Mouse (Mus musculus) lung, embryonic 14.5 days (tissue): ENCODE measurements around the gene Tyw3. TPM values are rescaled to one million over a fixed set of nuclear protein-coding genes. Genes with fewer than 3 reads are reported as not detected.

ENCODE experiments used
- ATAC-seq: fragments of 200-750 bp; cut with Nextera tagmentation; 2 replicates; pipeline ENCODE4 v1.8.0; 2017; ENCODE audit warnings: mild to moderate bottlenecking, moderate TSS enrichment, moderate library complexity; ENCODE audit not compliant: insufficient read depth
- DNase-seq: peaks from one replicate; pipeline ENCODE4 v3.0.0-alpha.2; 2015
- H3K27ac ChIP-seq: fragments of 300-500 bp; sonication (generic); 2 replicates; pipeline ENCODE4 v1.5.1; 2014; ENCODE audit warnings: low read depth, mild to moderate bottlenecking, moderate library complexity
- H3K27me3 ChIP-seq: fragments of 300-500 bp; sonication (generic); 2 replicates; pipeline ENCODE4 v1.6.1; 2014; ENCODE audit warnings: low read length, control low read depth; ENCODE audit not compliant: insufficient read depth
- H3K36me3 ChIP-seq: fragments of 300-500 bp; sonication (generic); 2 replicates; pipeline ENCODE4 v1.6.1; 2014; ENCODE audit warnings: control low read depth; ENCODE audit not compliant: insufficient read depth
- H3K4me1 ChIP-seq: fragments of 300-500 bp; sonication (generic); 2 replicates; pipeline ENCODE4 v1.6.1; 2014; ENCODE audit warnings: antibody characterized with exemption, control low read depth; ENCODE audit not compliant: insufficient read depth
- H3K4me2 ChIP-seq: fragments of 300-500 bp; sonication (generic); 2 replicates; pipeline ENCODE4 v1.6.1; 2014; ENCODE audit warnings: mild to moderate bottlenecking
- H3K4me3 ChIP-seq: fragments of 300-500 bp; sonication (generic); 2 replicates; pipeline ENCODE4 v1.5.1; 2014; ENCODE audit warnings: low read depth, low read length
- H3K9ac ChIP-seq: fragments of 300-500 bp; sonication (generic); 2 replicates; pipeline ENCODE4 v1.6.1; 2014
- H3K9me3 ChIP-seq: fragments of 300-500 bp; sonication (generic); 2 replicates; pipeline ENCODE4 v1.6.1; 2016; ENCODE audit warnings: low read depth, low read length, control low read depth
- CTCF ChIP-seq: IDR thresholded peaks from 2 replicates; pipeline ENCODE4 v1.5.1; 2016; ENCODE audit warnings: antibody characterized with exemption, low read depth
- WGBS: fragments of 180-500 bp; shearing (Covaris S2); extraction: QIAGEN DNeasy Blood & Tissue Kit; methylation state at CpG from one replicate; pipeline ENCODE4 v1.1.7; 2014; 5-methylcytosine and 5-hydroxymethylcytosine counted together
- polyA plus RNA-seq: library from polyadenylated mRNA; unstranded; fragments of >200 nt; fragmentation: Nextera tagmentation; extraction: Ambion mirVana; gene quantifications from 2 replicates; pipeline ENCODE4 v1.2.1, GENCODE M21; 2014

Tyw3 gene
- polyA plus RNA-seq, 1 experiment from 2014 or later = 15.9 TPM

DNA sequence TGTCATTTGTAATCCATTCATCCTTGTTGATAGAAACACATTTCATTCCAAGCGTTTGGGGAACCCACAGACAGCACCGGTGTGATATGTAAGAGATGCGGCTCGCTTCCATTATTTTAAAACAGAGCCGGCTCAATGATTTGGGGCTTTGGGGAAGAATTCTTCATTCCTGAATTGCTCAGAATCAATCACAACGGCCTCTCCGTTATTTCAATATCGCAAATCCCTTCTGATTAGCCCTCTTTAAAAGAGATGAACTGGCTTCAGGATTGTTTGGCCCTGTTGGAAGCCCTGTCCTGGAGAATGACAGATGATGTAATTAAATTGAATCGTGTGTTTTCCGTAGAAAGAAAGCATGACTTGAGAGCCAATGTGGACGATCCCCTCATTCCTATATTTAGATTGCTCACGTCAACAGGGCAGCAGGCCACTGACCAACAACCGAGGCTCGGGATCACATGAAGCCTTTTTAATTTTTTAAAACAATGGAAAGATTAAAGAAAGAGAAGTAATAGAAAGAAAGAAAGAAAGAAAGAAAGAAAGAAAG, 26.8 kb downstream of the Tyw3 start:
- H3K4me1 ChIP-seq = no peaks in the 10 kb centered on the region
- H3K27me3 ChIP-seq = peaks cover 23% of the 10 kb centered on the region
- no peaks in the 10 kb centered on the region for H3K9me3 ChIP-seq
- no peaks in the 10 kb centered on the region for H3K36me3 ChIP-seq
- no peak overlapping the region for H3K9ac ChIP-seq
- DNase-seq (peak; percentile 26), ATAC-seq (no peak)
- TF ChIP-seq CTCF = no peak
- no peak overlapping the region; the same call in 1 of the 2 replicates for H3K4me2 ChIP-seq
- no peak overlapping the region for H3K4me3 ChIP-seq
- 44% methylated on average over 14 of the region's 14 CpGs for WGBS
- no peak overlapping the region for H3K27ac ChIP-seq

GRCm38 (mm10) chr3:154565437-154565836, 31.5 kb downstream of the Tyw3 start:
- H3K27me3 ChIP-seq = peaks cover 12% of the 10 kb centered on the region
- no peak overlapping the region for H3K27ac ChIP-seq
- no peaks in the 10 kb centered on the region for H3K36me3 ChIP-seq
- no peak for DNase-seq
- no peak for ATAC-seq
- H3K4me1 ChIP-seq = no peaks in the 10 kb centered on the region
- no peaks in the 10 kb centered on the region for H3K9me3 ChIP-seq
- H3K4me3 ChIP-seq = no peak overlapping the region
- WGBS = 53% methylated on average over 3 of the region's 3 CpGs
- no peak for TF ChIP-seq CTCF
- H3K9ac ChIP-seq = no peak overlapping the region
- H3K4me2 ChIP-seq = no peak overlapping the region

- Histone ChIP-seq H3K4me2 (no peak overlapping the region), H3K4me1 (no peaks in the 10 kb centered on the region), H3K27me3 (no peaks in the 10 kb centered on the region), H3K36me3 (no peaks in the 10 kb centered on the region), H3K9me3 (no peaks in the 10 kb centered on the region), H3K9ac (no peak overlapping the region), H3K4me3 (no peak overlapping the region), H3K27ac (no peak overlapping the region)
- ATAC-seq (no peak), DNase-seq (no peak)
- WGBS = 92% methylated on average over 3 of the region's 3 CpGs
- no peak for TF ChIP-seq CTCF
Measured at GRCm38 (mm10) chr3:154562192-154562591, 34.7 kb downstream of the Tyw3 start.

GRCm38 (mm10) chr3:154551035-154551411, 45.9 kb downstream of the Tyw3 start:
- no peaks in the 10 kb centered on the region for H3K4me1 ChIP-seq
- no peak overlapping the region for H3K4me2 ChIP-seq
- H3K9ac ChIP-seq = no peak overlapping the region
- H3K27me3 ChIP-seq = 0 out of 2 replicates have a peak, but pooled peaks cover 13% of the 10 kb centered on the region
- no peak overlapping the region for H3K27ac ChIP-seq
- no peaks in the 10 kb centered on the region for H3K9me3 ChIP-seq
- TF ChIP-seq CTCF = no peak
- H3K4me3 ChIP-seq = no peak overlapping the region
- H3K36me3 ChIP-seq = no peaks in the 10 kb centered on the region
- ATAC-seq (peak; percentile 40), DNase-seq (no peak)
- WGBS = 32% methylated on average over 5 of the region's 5 CpGs

GRCm38 (mm10) chr3:154550326-154551034, 46.4 kb downstream of the Tyw3 start:
- H3K4me2 ChIP-seq = no peak overlapping the region
- DNase-seq (no peak), ATAC-seq (peak; percentile 61; the same call in 1 of the 2 replicates)
- H3K36me3 ChIP-seq = no peaks in the 10 kb centered on the region
- no peak overlapping the region for H3K27ac ChIP-seq
- H3K9me3 ChIP-seq = no peaks in the 10 kb centered on the region
- 0 out of 2 replicates have a peak, but pooled peaks cover 13% of the 10 kb centered on the region for H3K27me3 ChIP-seq
- H3K4me3 ChIP-seq = no peak overlapping the region
- WGBS = 33% methylated on average over 17 of the region's 17 CpGs
- H3K9ac ChIP-seq = no peak overlapping the region
- no peak for TF ChIP-seq CTCF
- H3K4me1 ChIP-seq = no peaks in the 10 kb centered on the region

GRCm38 (mm10) chr3:154548868-154549301, 48.0 kb downstream of the Tyw3 start:
- no peak for ATAC-seq
- 10% methylated on average over 8 of the region's 8 CpGs for WGBS

More at GRCm38 (mm10) chr3:154548868-154549301, 48.0 kb downstream of the Tyw3 start:
- H3K4me2 ChIP-seq = no peak overlapping the region
- H3K9me3 ChIP-seq = no peaks in the 10 kb centered on the region
- H3K9ac ChIP-seq = no peak overlapping the region
- no peak for TF ChIP-seq CTCF
- H3K4me1 ChIP-seq = no peaks in the 10 kb centered on the region
- H3K36me3 ChIP-seq = no peaks in the 10 kb centered on the region
- H3K27ac ChIP-seq = no peak overlapping the region
- no peak overlapping the region for H3K4me3 ChIP-seq
- H3K27me3 ChIP-seq = 0 out of 2 replicates have a peak, but pooled peaks cover 13% of the 10 kb centered on the region
- peak; percentile 25 for DNase-seq
